Mouse (Mus musculus): ENCODE data around the gene Ercc6. TPM values are rescaled to one million over a fixed set of nuclear protein-coding genes. Genes with fewer than 3 reads are reported as not detected.

Ercc6 gene
- polyA plus RNA-seq, 1 experiment from 2014 or later: 31.8 TPM

GRCm38 (mm10) chr14:32538115-32538514, 24.8 kb downstream of the Ercc6 start:
- WGBS: 88% methylated on average over 1 of the region's 1 CpGs
- Histone ChIP-seq H3K27ac (no peak overlapping the region), H3K4me2 (replicated peaks) (no peak overlapping the region), H3K9me3 (no peaks in the 10 kb centered on the region), H3K9ac (no peak overlapping the region), H3K4me3 (no peak overlapping the region), H3K27me3 (no peaks in the 10 kb centered on the region), H3K4me1 (peaks cover 1% of the 10 kb centered on the region; the same call in 1 of the 2 replicates), H3K36me3 (peaks cover 32% of the 10 kb centered on the region)
- no peak for ATAC-seq (ENCODE audit: insufficient number of reproducible peaks, insufficient read depth, low FRiP score, low TSS enrichment)

GRCm38 (mm10) chr14:32543075-32543474, 29.8 kb downstream of the Ercc6 start:
- H3K9me3 ChIP-seq: no peaks in the 10 kb centered on the region
- ATAC-seq (ENCODE audit: insufficient number of reproducible peaks, insufficient read depth, low FRiP score, low TSS enrichment): no peak
- H3K4me2 ChIP-seq (replicated peaks): no peak overlapping the region
- H3K27ac ChIP-seq: no peak overlapping the region
- no peak overlapping the region for H3K4me3 ChIP-seq
- H3K9ac ChIP-seq: no peak overlapping the region
- peaks cover 34% of the 10 kb centered on the region for H3K36me3 ChIP-seq
- H3K4me1 ChIP-seq: no peaks in the 10 kb centered on the region
- H3K27me3 ChIP-seq: no peaks in the 10 kb centered on the region

DNA sequence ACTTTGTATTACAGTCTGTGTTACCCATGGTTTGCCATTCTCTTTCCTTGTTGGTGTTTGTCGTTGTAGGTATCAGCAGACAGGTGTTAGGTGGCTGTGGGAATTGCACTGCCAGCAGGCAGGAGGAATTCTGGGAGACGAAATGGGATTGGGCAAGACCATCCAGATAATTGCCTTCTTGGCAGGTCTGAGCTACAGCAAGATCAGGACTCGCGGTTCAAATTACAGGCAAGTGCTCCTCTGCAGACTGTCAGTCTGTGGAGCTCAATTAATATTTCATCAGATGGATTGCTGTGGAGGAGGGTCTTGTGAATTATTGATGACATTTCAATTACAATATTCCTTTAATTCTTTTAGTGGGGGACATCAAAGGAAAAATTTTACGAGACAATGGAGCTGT, 33.4 kb downstream of the Ercc6 start:
- Histone ChIP-seq H3K9me3 (no peaks in the 10 kb centered on the region), H3K4me2 (replicated peaks) (no peak overlapping the region), H3K4me1 (no peaks in the 10 kb centered on the region), H3K27me3 (no peaks in the 10 kb centered on the region), H3K9ac (no peak overlapping the region), H3K27ac (no peak overlapping the region), H3K4me3 (no peak overlapping the region), H3K36me3 (peaks cover 18% of the 10 kb centered on the region)
- no peak for ATAC-seq (ENCODE audit: insufficient number of reproducible peaks, insufficient read depth, low FRiP score, low TSS enrichment)
- 63% methylated on average over 5 of the region's 5 CpGs for WGBS

GRCm38 (mm10) chr14:32551854-32552253, 38.5 kb downstream of the Ercc6 start:
- ATAC-seq (ENCODE audit: insufficient number of reproducible peaks, insufficient read depth, low FRiP score, low TSS enrichment): no peak
- Histone ChIP-seq H3K36me3 (peaks cover 17% of the 10 kb centered on the region), H3K9ac (no peak overlapping the region), H3K27me3 (no peaks in the 10 kb centered on the region), H3K4me3 (no peak overlapping the region), H3K27ac (no peak overlapping the region), H3K9me3 (no peaks in the 10 kb centered on the region), H3K4me2 (replicated peaks) (no peak overlapping the region), H3K4me1 (no peaks in the 10 kb centered on the region)
- WGBS: 83% methylated on average over 5 of the region's 5 CpGs

DNA sequence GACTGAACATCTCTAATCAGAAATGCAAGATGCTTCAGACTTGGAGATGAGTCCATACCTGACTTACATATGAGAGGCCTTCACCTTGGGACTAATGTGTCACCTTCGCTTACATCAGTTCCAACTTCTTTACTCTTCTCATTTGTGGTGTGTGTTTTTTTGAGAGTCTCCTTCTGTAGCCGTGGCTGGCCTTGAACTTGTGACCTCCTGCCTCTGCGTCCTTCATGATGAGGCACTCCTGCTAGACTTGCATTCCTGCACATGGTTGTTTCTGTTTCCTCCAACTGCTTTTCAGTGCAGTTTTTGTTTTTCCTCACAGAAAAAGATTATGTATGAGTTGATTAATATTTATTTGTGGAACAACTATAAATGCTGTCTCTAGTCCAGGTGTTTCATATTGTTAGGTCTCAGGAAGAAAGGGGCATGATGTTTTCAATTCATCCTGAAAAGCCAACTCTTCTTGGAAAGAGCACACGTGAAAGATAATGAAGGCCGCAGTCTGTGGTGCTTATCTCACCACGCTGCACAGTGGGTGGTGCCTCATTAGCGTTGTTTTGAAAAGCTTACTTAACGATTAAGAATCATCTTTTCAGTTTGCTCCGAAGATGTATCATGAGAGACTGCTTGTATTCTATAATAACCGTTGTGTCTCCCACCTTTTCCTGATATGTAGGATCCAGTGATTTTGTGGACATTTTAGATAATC, 40.0 kb downstream of the Ercc6 start:
- Histone ChIP-seq H3K4me1 (no peaks in the 10 kb centered on the region), H3K36me3 (peaks cover 12% of the 10 kb centered on the region; the same call in 1 of the 2 replicates), H3K4me3 (no peak overlapping the region), H3K4me2 (replicated peaks) (no peak overlapping the region), H3K9me3 (no peaks in the 10 kb centered on the region), H3K27me3 (no peaks in the 10 kb centered on the region), H3K27ac (no peak overlapping the region), H3K9ac (no peak overlapping the region)
- no peak for ATAC-seq (ENCODE audit: insufficient number of reproducible peaks, insufficient read depth, low FRiP score, low TSS enrichment)
- WGBS: 83% methylated on average over 10 of the region's 10 CpGs

- peaks cover 19% of the 10 kb centered on the region for H3K36me3 ChIP-seq
- WGBS: 57% methylated on average over 8 of the region's 8 CpGs
- ATAC-seq (ENCODE audit: insufficient number of reproducible peaks, insufficient read depth, low FRiP score, low TSS enrichment): no peak
Measured at GRCm38 (mm10) chr14:32554860-32555526, 41.7 kb downstream of the Ercc6 start.

GRCm38 (mm10) chr14:32561428-32561827, 48.1 kb downstream of the Ercc6 start:
- H3K4me1 ChIP-seq: no peaks in the 10 kb centered on the region
- no peak for ATAC-seq (ENCODE audit: insufficient number of reproducible peaks, insufficient read depth, low FRiP score, low TSS enrichment)
- no peak overlapping the region for H3K9ac ChIP-seq
- no peaks in the 10 kb centered on the region for H3K9me3 ChIP-seq
- no peak overlapping the region for H3K4me3 ChIP-seq
- 100% methylated on average over 3 of the region's 3 CpGs for WGBS
- no peak overlapping the region for H3K27ac ChIP-seq
- no peaks in the 10 kb centered on the region for H3K27me3 ChIP-seq
- no peak overlapping the region for H3K4me2 ChIP-seq (replicated peaks)
- peaks cover 52% of the 10 kb centered on the region for H3K36me3 ChIP-seq

More at GRCm38 (mm10) chr14:32554860-32555526, 41.7 kb downstream of the Ercc6 start:
- no peak overlapping the region for H3K4me3 ChIP-seq
- no peak overlapping the region for H3K27ac ChIP-seq
- no peaks in the 10 kb centered on the region for H3K27me3 ChIP-seq
- no peak overlapping the region for H3K4me2 ChIP-seq (replicated peaks)
- no peaks in the 10 kb centered on the region for H3K4me1 ChIP-seq
- no peak overlapping the region for H3K9ac ChIP-seq
- no peaks in the 10 kb centered on the region for H3K9me3 ChIP-seq

- ATAC-seq (ENCODE audit: insufficient number of reproducible peaks, insufficient read depth, low FRiP score, low TSS enrichment): no peak
- Histone ChIP-seq H3K4me1 (no peaks in the 10 kb centered on the region), H3K9ac (no peak overlapping the region), H3K4me3 (no peak overlapping the region), H3K27ac (no peak overlapping the region), H3K4me2 (replicated peaks) (no peak overlapping the region), H3K36me3 (peaks cover 69% of the 10 kb centered on the region), H3K27me3 (no peaks in the 10 kb centered on the region), H3K9me3 (no peaks in the 10 kb centered on the region)
- WGBS: 93% methylated on average over 6 of the region's 6 CpGs
Measured at GRCm38 (mm10) chr14:32563661-32564060, 50.3 kb downstream of the Ercc6 start.

- peaks cover 67% of the 10 kb centered on the region for H3K36me3 ChIP-seq
- no peaks in the 10 kb centered on the region for H3K9me3 ChIP-seq
- no peak overlapping the region for H3K27ac ChIP-seq
- no peak overlapping the region for H3K4me3 ChIP-seq
- H3K4me1 ChIP-seq: no peaks in the 10 kb centered on the region
- no peak overlapping the region for H3K9ac ChIP-seq
- ATAC-seq (ENCODE audit: insufficient number of reproducible peaks, insufficient read depth, low FRiP score, low TSS enrichment): no peak
- H3K27me3 ChIP-seq: no peaks in the 10 kb centered on the region
- no peak overlapping the region for H3K4me2 ChIP-seq (replicated peaks)
- 52% methylated on average over 8 of the region's 8 CpGs for WGBS
Measured at GRCm38 (mm10) chr14:32572519-32572918, 59.2 kb downstream of the Ercc6 start.

DNA sequence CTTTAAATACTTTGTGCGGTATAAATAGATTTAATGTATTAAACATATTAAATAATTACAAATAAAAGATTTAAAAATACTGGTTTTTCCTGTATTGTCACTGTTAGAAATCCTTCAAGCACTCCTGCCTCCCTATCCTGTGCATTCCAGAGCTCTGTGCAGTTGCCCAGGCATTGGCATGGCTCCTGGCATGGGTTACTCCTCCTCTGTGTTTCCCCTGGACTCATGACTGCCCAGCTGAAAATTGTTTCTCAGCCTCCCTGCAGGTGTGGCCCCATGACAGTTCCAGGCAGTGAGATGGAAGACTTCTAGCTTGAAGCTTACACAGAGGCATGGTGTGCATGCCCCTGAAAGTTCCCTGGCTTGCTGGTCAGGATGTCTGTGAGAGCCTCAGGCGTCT, 65.1 kb downstream of the Ercc6 start:
- H3K36me3 ChIP-seq: peaks cover 36% of the 10 kb centered on the region
- H3K9me3 ChIP-seq: no peaks in the 10 kb centered on the region
- H3K4me2 ChIP-seq (replicated peaks): no peak overlapping the region
- H3K4me3 ChIP-seq: no peak overlapping the region
- no peaks in the 10 kb centered on the region for H3K4me1 ChIP-seq
- H3K27ac ChIP-seq: no peak overlapping the region
- WGBS: 91% methylated on average over 2 of the region's 2 CpGs
- no peaks in the 10 kb centered on the region for H3K27me3 ChIP-seq
- H3K9ac ChIP-seq: no peak overlapping the region
- no peak for ATAC-seq (ENCODE audit: insufficient number of reproducible peaks, insufficient read depth, low FRiP score, low TSS enrichment)

DNA sequence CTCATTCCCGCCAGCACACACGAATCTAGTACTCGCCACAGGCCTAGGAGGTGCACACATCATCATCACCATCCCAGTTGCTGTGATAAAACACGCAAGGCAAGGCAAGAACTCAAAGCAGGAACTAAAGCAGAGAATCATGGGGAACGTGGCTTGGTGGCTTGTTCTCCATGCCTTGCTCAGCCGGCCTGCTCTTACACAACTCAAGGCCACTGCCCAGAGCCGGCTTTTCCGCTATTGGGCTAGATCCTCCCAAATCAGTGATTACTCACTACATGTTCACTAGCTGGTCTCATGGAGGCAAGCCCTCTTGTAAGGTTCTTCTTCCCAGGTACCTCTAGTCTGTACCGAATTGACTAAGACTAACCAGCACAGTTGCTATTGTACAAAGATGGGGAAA, 70.4 kb downstream of the Ercc6 start:
- Histone ChIP-seq H3K27me3 (no peaks in the 10 kb centered on the region), H3K4me2 (replicated peaks) (no peak overlapping the region), H3K9ac (no peak overlapping the region), H3K9me3 (no peaks in the 10 kb centered on the region), H3K4me1 (no peaks in the 10 kb centered on the region), H3K27ac (no peak overlapping the region), H3K36me3 (no peaks in the 10 kb centered on the region), H3K4me3 (no peak overlapping the region)
- no peak for ATAC-seq (ENCODE audit: insufficient number of reproducible peaks, insufficient read depth, low FRiP score, low TSS enrichment)
- 91% methylated on average over 9 of the region's 9 CpGs for WGBS

DNA sequence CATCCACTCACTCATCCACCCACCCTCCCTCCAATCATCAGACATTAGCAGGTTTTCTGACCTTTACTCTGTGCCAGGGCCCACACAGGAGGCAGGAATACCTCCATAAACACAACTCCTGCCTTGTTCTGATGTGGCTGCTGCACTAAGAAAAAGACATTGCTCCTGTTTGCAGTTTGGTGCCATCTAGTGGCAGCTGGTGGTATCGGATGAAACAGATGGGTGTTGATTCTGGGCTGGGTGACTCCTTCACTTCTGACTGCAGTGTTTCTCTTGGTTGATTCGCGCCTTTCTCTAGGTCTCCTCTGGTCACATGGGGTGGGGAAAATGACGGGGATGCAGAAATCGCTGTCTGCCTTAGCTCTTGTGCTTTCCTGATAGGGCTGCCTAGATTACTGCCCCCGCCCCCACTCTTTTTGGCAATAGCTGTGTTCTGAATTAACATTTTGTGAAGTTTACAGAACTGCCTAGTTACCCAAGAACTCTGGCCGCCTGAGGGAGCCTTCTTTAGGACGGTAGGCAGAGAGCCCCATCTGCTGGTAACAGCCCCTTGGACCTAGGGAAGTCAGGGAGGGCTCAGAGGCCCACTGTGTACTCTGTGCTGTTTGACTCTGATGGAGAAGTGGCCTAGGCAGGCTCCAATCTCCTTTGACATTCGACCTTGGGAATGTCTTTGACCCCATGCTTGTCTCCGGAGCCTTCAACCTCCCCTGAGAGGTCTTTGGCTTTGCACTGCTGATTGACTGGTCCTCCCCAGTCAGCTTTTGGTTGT, 73.9 kb downstream of the Ercc6 start:
- Histone ChIP-seq H3K27me3 (peaks cover 7% of the 10 kb centered on the region; the same call in 1 of the 2 replicates), H3K4me3 (no peak overlapping the region), H3K36me3 (no peaks in the 10 kb centered on the region), H3K4me1 (no peaks in the 10 kb centered on the region), H3K27ac (no peak overlapping the region), H3K9me3 (no peaks in the 10 kb centered on the region), H3K9ac (no peak overlapping the region), H3K4me2 (replicated peaks) (no peak overlapping the region)
- 10% methylated on average over 10 of the region's 10 CpGs for WGBS
- ATAC-seq (ENCODE audit: insufficient number of reproducible peaks, insufficient read depth, low FRiP score, low TSS enrichment): no peak
